Mouse (Mus musculus): ENCODE measurements around the gene Hmgb4.

GRCm38 (mm10) chr4:128245201-128245600, 15.6 kb downstream of the Hmgb4 start:
- TF ChIP-seq POLR2A (IDR thresholded peaks at IDR 0.05; ENCODE audit: extremely low read depth, insufficient read depth, low read length) (no peak), CTCF (IDR thresholded peaks at IDR 0.05; ENCODE audit: low read depth, low read length) (no peak)

All from liver, adult 2 months (tissue).